Mouse (Mus musculus): ENCODE measurements around the gene Cenpo. TPM values are rescaled to one million over a fixed set of nuclear protein-coding genes. Genes with fewer than 3 reads are reported as not detected.

The Cenpo gene
- 8.3 and 9.3 TPM in 2 replicates for polyA plus RNA-seq (2015; fragmentation: Nextera tagmentation; extraction: Ambion mirVana)

- Histone ChIP-seq H3K4me2 (ENCODE audit: low read depth, low read length) (peak within 1 kb of the TSS; percentile 81), H3K27me3 (ENCODE audit: control insufficient read depth, insufficient read depth, low read depth, low read length) (no peaks in the 10 kb centered on the region), H3K9me3 (replicated peaks; ENCODE audit: control insufficient read depth, low read length) (no peaks in the 10 kb centered on the region), H3K4me3 (ENCODE audit: low read depth, low read length) (peak within 1 kb of the TSS; percentile 89), H3K27ac (ENCODE audit: low read length) (peak within 1 kb of the TSS; percentile 96), H3K9ac (ENCODE audit: low read depth, low read length) (peak within 1 kb of the TSS; percentile 81), H3K36me3 (ENCODE audit: control insufficient read depth, insufficient read depth) (peaks cover 10% of the 10 kb centered on the region), H3K4me1 (ENCODE audit: control insufficient read depth, low read depth, low read length) (peaks cover 13% of the 10 kb centered on the region)
- WGBS (ENCODE audit: insufficient replicate concordance) = under 1% methylated on average over 50 of the region's 50 CpGs
- ATAC-seq (ENCODE audit: low read depth) = peak; percentile 94
Measured at GRCm38 (mm10) chr12:4233572-4234508, at the start of gene Cenpo, which contains the start of gene Ptrhd1. Gene Cenpo, minus strand, starts transcription at chr12:4234294. Gene Ptrhd1, plus strand, starts transcription at chr12:4234027.

GRCm38 (mm10) chr12:4279878-4280277 lies 45.8 kb upstream of the Cenpo start:
- H3K27ac ChIP-seq (ENCODE audit: low read length) = no peak overlapping the region
- H3K9ac ChIP-seq (ENCODE audit: low read depth, low read length) = no peak overlapping the region
- no peaks in the 10 kb centered on the region for H3K27me3 ChIP-seq (ENCODE audit: control insufficient read depth, insufficient read depth, low read depth, low read length)
- peak; percentile 54; the same call in 1 of the 2 replicates for ATAC-seq (ENCODE audit: low read depth)
- peaks cover 7% of the 10 kb centered on the region for H3K4me1 ChIP-seq (ENCODE audit: control insufficient read depth, low read depth, low read length)
- no peaks in the 10 kb centered on the region for H3K9me3 ChIP-seq (replicated peaks; ENCODE audit: control insufficient read depth, low read length)
- WGBS (ENCODE audit: insufficient replicate concordance) = 27% methylated on average over 3 of the region's 3 CpGs
- H3K4me3 ChIP-seq (ENCODE audit: low read depth, low read length) = no peak overlapping the region
- H3K4me2 ChIP-seq (ENCODE audit: low read depth, low read length) = no peak overlapping the region
- H3K36me3 ChIP-seq (ENCODE audit: control insufficient read depth, insufficient read depth) = no peaks in the 10 kb centered on the region; the same call in 1 of the 2 replicates

- WGBS (ENCODE audit: insufficient replicate concordance) = 57% methylated on average over 3 of the region's 3 CpGs
Measured at GRCm38 (mm10) chr12:4278978-4279755, 45.1 kb upstream of the Cenpo start.

GRCm38 (mm10) chr12:4271078-4271477 lies 37.0 kb upstream of the Cenpo start:
- WGBS (ENCODE audit: insufficient replicate concordance) = 89% methylated on average over 6 of the region's 6 CpGs
- no peak for ATAC-seq (ENCODE audit: low read depth)
- H3K4me2 ChIP-seq (ENCODE audit: low read depth, low read length) = no peak overlapping the region
- no peak overlapping the region for H3K9ac ChIP-seq (ENCODE audit: low read depth, low read length)
- H3K36me3 ChIP-seq (ENCODE audit: control insufficient read depth, insufficient read depth) = no peaks in the 10 kb centered on the region; the same call in 1 of the 2 replicates
- H3K4me1 ChIP-seq (ENCODE audit: control insufficient read depth, low read depth, low read length) = no peaks in the 10 kb centered on the region
- no peak overlapping the region for H3K4me3 ChIP-seq (ENCODE audit: low read depth, low read length)
- H3K9me3 ChIP-seq (replicated peaks; ENCODE audit: control insufficient read depth, low read length) = no peaks in the 10 kb centered on the region
- H3K27me3 ChIP-seq (ENCODE audit: control insufficient read depth, insufficient read depth, low read depth, low read length) = no peaks in the 10 kb centered on the region
- H3K27ac ChIP-seq (ENCODE audit: low read length) = no peak overlapping the region

More at GRCm38 (mm10) chr12:4278978-4279755, 45.1 kb upstream of the Cenpo start:
- H3K36me3 ChIP-seq (ENCODE audit: control insufficient read depth, insufficient read depth) = no peaks in the 10 kb centered on the region; the same call in 1 of the 2 replicates
- no peak overlapping the region for H3K9ac ChIP-seq (ENCODE audit: low read depth, low read length)
- no peaks in the 10 kb centered on the region for H3K9me3 ChIP-seq (replicated peaks; ENCODE audit: control insufficient read depth, low read length)
- H3K27ac ChIP-seq (ENCODE audit: low read length) = no peak overlapping the region
- peaks cover 7% of the 10 kb centered on the region for H3K4me1 ChIP-seq (ENCODE audit: control insufficient read depth, low read depth, low read length)
- H3K4me3 ChIP-seq (ENCODE audit: low read depth, low read length) = no peak overlapping the region
- H3K27me3 ChIP-seq (ENCODE audit: control insufficient read depth, insufficient read depth, low read depth, low read length) = no peaks in the 10 kb centered on the region
- no peak overlapping the region for H3K4me2 ChIP-seq (ENCODE audit: low read depth, low read length)
- no peak for ATAC-seq (ENCODE audit: low read depth)

- Histone ChIP-seq H3K9me3 (replicated peaks; ENCODE audit: control insufficient read depth, low read length) (no peaks in the 10 kb centered on the region), H3K36me3 (ENCODE audit: control insufficient read depth, insufficient read depth) (no peaks in the 10 kb centered on the region), H3K9ac (ENCODE audit: low read depth, low read length) (no peak overlapping the region), H3K27me3 (ENCODE audit: control insufficient read depth, insufficient read depth, low read depth, low read length) (no peaks in the 10 kb centered on the region), H3K4me1 (ENCODE audit: control insufficient read depth, low read depth, low read length) (no peaks in the 10 kb centered on the region), H3K4me2 (ENCODE audit: low read depth, low read length) (no peak overlapping the region), H3K27ac (ENCODE audit: low read length) (no peak overlapping the region), H3K4me3 (ENCODE audit: low read depth, low read length) (no peak overlapping the region)
- no peak for ATAC-seq (ENCODE audit: low read depth)
- 89% methylated on average over 4 of the region's 4 CpGs for WGBS (ENCODE audit: insufficient replicate concordance)
Measured at GRCm38 (mm10) chr12:4267765-4268164, 33.7 kb upstream of the Cenpo start.

- peak overlapping the region; percentile 45; the same call in 1 of the 2 replicates for H3K27ac ChIP-seq (ENCODE audit: low read length)
Measured at GRCm38 (mm10) chr12:4252742-4253655, 18.9 kb upstream of the Cenpo start.

GRCm38 (mm10) chr12:4249786-4250185 lies 15.7 kb upstream of the Cenpo start:
- H3K4me1 ChIP-seq (ENCODE audit: control insufficient read depth, low read depth, low read length) = peaks cover 17% of the 10 kb centered on the region
- H3K4me3 ChIP-seq (ENCODE audit: low read depth, low read length) = no peak overlapping the region
- H3K4me2 ChIP-seq (ENCODE audit: low read depth, low read length) = no peak overlapping the region
- no peak overlapping the region for H3K9ac ChIP-seq (ENCODE audit: low read depth, low read length)
- no peaks in the 10 kb centered on the region for H3K27me3 ChIP-seq (ENCODE audit: control insufficient read depth, insufficient read depth, low read depth, low read length)
- no peaks in the 10 kb centered on the region for H3K9me3 ChIP-seq (replicated peaks; ENCODE audit: control insufficient read depth, low read length)
- ATAC-seq (ENCODE audit: low read depth) = no peak
- no peaks in the 10 kb centered on the region for H3K36me3 ChIP-seq (ENCODE audit: control insufficient read depth, insufficient read depth)
- 67% methylated on average over 6 of the region's 6 CpGs for WGBS (ENCODE audit: insufficient replicate concordance)
- H3K27ac ChIP-seq (ENCODE audit: low read length) = no peak overlapping the region

More at GRCm38 (mm10) chr12:4252742-4253655, 18.9 kb upstream of the Cenpo start:
- Histone ChIP-seq H3K9ac (ENCODE audit: low read depth, low read length) (no peak overlapping the region), H3K4me3 (ENCODE audit: low read depth, low read length) (peak overlapping the region; percentile 13; the same call in 1 of the 2 replicates), H3K4me2 (ENCODE audit: low read depth, low read length) (peak overlapping the region; percentile 31), H3K9me3 (replicated peaks; ENCODE audit: control insufficient read depth, low read length) (no peaks in the 10 kb centered on the region), H3K36me3 (ENCODE audit: control insufficient read depth, insufficient read depth) (no peaks in the 10 kb centered on the region), H3K27me3 (ENCODE audit: control insufficient read depth, insufficient read depth, low read depth, low read length) (no peaks in the 10 kb centered on the region), H3K4me1 (ENCODE audit: control insufficient read depth, low read depth, low read length) (peaks cover 17% of the 10 kb centered on the region)
- ATAC-seq (ENCODE audit: low read depth) = peak; percentile 95
- WGBS (ENCODE audit: insufficient replicate concordance) = 36% methylated on average over 16 of the region's 16 CpGs

- no peak for ATAC-seq (ENCODE audit: low read depth)
Measured at GRCm38 (mm10) chr12:4245742-4246141, 11.6 kb upstream of the Cenpo start.

More at GRCm38 (mm10) chr12:4245742-4246141, 11.6 kb upstream of the Cenpo start:
- H3K4me3 ChIP-seq (ENCODE audit: low read depth, low read length) = no peak overlapping the region
- no peaks in the 10 kb centered on the region for H3K4me1 ChIP-seq (ENCODE audit: control insufficient read depth, low read depth, low read length)
- H3K9ac ChIP-seq (ENCODE audit: low read depth, low read length) = no peak overlapping the region
- WGBS (ENCODE audit: insufficient replicate concordance) = 72% methylated on average over 10 of the region's 10 CpGs
- no peaks in the 10 kb centered on the region for H3K9me3 ChIP-seq (replicated peaks; ENCODE audit: control insufficient read depth, low read length)
- H3K4me2 ChIP-seq (ENCODE audit: low read depth, low read length) = no peak overlapping the region
- no peaks in the 10 kb centered on the region for H3K36me3 ChIP-seq (ENCODE audit: control insufficient read depth, insufficient read depth)
- no peak overlapping the region for H3K27ac ChIP-seq (ENCODE audit: low read length)
- H3K27me3 ChIP-seq (ENCODE audit: control insufficient read depth, insufficient read depth, low read depth, low read length) = no peaks in the 10 kb centered on the region
